Mouse (Mus musculus) ZHBTc4 (cell line): Measurements from ENCODE around the gene Sntn.

Experiments used
- DNase-seq: peaks from one replicate; pipeline ENCODE4 v3.0.0-alpha.2; 2011; ENCODE audit warnings: low read depth, low spot score

The Sntn gene

GRCm38 (mm10) chr14:13670576-13670975, at the start of gene Sntn:
Sntn (plus strand) TSS chr14:13670876.
- DNase-seq, result no peak

DNA sequence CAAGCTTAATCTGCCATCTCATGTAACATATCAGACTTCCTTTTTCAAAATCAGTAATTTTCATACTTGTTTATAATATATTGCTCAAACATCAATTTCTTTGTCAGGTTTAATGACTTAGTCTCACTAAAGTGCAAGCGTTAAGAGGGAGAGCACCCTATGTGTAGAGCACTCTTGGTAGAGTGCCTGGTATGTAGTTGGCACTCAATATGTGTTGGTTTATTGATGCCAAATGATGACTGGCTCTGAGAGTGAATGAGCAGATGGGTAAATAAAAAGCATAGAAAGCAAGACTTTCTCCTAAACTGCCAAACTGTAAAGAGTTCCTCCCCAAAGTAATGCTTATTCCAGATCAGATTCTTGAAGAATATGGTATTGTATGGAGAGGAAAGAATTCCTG, 20.8 kb upstream of the Sntn start:
- no peak for DNase-seq

GRCm38 (mm10) chr14:13651039-13651438, 19.6 kb upstream of the Sntn start:
- DNase-seq, result no peak

- no peak for DNase-seq
Observed at GRCm38 (mm10) chr14:13651541-13652298, 19.0 kb upstream of the Sntn start.

DNA sequence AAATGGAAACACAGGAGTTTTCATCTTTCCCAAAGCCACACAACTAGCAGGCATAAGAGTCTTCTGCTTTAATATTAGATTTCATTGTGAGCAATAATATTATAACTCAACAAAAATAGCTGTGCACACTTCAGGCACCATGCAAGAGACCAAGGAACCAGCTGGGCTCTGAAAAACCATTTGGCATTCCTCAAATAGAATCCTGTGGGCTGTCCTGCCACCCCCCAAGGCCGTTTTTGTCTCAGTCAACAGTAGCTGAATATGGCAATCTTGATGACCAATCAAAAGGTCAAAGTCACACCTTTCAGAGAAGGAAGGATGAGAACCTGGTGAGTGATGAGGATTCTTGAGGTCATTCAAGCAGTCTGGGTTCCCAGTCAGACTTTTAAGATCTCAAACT, 16.0 kb downstream of the Sntn start:
- DNase-seq, result no peak

- DNase-seq, result no peak
Observed at GRCm38 (mm10) chr14:13690426-13690825, 19.8 kb downstream of the Sntn start.

GRCm38 (mm10) chr14:13732263-13732662, 61.6 kb downstream of the Sntn start:
- DNase-seq, result peak; percentile 64
